Mouse (Mus musculus) layer of hippocampus, postnatal 25 days (tissue): ENCODE data around the gene Plekhg4. TPM values are rescaled to one million over a fixed set of nuclear protein-coding genes. Genes with fewer than 3 reads are reported as not detected.

Experiments used
- DNase-seq, 2 experiments: peaks; one replicate each; pipeline ENCODE4 v3.0.0; 2022; ENCODE audit warnings: mixed read lengths in 2 of 2, low spot score in 1 of 2; ENCODE audit errors: extremely low spot score in 1 of 2
- total RNA-seq, 2 experiments: library from RNA; stranded (reverse); gene quantifications; 2 replicates each; pipeline ENCODE4 v1.2.3; 2021

Gene Plekhg4
- 1 to 10 TPM in 1 of 2 experiments, under 1 TPM in 1; 0.49 to 1.1 TPM for total RNA-seq

DNA sequence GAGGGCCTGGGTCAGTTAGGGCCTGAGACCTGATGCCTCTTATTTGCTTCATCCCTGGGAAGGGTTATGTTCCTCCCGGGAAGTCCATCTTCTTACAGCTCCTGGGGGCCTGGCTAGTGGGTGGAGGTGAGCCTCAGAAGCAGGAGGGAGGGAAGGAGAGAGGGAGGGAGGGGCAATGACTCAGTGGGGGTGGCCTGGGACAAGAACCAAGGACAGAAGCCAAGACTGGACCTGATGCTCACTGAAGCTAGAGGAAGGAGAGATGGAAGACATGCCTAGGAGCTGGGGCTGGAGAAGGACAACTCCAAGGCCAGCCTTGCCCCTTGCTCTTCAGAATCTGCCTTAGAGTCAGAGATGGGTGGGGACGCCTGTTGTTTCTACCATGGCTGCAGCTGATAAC lies at the start of gene Plekhg4:
Gene Plekhg4, plus strand, starts transcription at position 243 of the 400 bp plus-strand sequence.
- no peak for DNase-seq

DNA sequence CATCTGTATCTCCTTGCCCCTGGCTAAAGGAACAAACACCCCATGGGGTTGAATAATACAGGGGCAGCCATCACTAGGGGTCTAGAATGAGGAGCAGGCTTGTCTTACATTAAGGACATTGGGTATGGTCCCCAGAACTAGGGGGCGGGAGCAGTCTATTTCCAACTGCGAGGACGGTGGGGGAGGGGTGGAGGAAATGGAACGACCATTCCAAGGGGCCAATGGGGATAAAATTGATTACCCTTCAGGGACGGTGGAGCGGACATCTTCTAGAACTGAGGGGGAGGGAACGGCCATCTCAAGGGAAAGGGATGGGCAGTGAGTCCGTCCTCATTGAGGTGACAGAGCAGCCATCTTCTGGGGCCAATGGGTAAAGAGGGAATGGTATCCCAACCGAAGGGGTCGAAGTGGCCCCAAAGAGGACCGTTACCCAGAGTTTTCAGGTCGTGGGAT lies 47.4 kb upstream of the Plekhg4 start:
- no peak for DNase-seq

- DNase-seq: peak; percentile 93 to 94
These were observed 46.9 kb upstream of the Plekhg4 start, which contains the start of the genes Lrrc29 and Tmem208 for GRCm38 (mm10) chr8:105326141-105326672. Gene Lrrc29, minus strand, starts transcription at chr8:105326278. Gene Tmem208, plus strand, starts transcription at chr8:105326354.

DNA sequence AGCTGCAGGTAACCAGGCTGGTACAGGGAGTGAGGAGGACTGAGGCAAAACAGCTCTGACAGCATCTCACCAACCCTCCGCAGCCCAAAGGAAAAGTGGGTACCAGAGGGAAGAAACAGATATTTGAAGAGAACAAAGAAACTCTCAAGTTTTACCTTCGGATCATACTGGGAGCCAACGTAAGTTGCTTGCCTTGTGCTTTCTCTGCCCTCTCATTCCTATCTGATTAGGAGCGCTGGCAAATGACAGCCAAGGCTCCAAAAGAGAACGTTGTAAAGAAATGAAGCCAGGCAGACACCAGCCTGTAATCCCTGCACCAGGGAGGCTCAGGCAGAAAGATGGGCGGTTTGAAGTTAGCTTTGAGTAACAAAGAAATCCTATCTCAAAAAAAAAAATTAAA lies 46.1 kb upstream of the Plekhg4 start:
- DNase-seq: no peak

- DNase-seq: no peak
These were observed 42.7 kb upstream of the Plekhg4 start for GRCm38 (mm10) chr8:105330325-105330724.

DNA sequence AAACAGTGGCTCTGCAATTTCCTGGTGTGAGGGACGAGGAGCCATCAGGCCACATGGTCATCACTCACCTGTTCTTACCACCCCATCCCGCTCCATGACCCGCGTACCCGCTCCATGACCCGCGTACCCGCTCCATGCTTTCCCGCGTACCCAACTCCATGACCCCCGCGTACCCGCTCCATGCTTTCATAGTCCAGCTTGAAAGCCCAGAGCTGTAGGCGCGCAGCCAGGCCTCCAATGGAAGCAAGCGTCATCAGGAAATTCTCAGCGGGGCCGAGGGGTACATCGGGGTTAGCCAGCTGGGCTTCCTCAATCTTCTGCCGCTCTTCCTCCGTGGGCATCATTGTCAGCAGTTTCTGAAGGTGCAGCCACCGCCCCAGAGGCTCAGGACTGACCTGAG lies 41.6 kb upstream of the Plekhg4 start:
- no peak for DNase-seq

DNA sequence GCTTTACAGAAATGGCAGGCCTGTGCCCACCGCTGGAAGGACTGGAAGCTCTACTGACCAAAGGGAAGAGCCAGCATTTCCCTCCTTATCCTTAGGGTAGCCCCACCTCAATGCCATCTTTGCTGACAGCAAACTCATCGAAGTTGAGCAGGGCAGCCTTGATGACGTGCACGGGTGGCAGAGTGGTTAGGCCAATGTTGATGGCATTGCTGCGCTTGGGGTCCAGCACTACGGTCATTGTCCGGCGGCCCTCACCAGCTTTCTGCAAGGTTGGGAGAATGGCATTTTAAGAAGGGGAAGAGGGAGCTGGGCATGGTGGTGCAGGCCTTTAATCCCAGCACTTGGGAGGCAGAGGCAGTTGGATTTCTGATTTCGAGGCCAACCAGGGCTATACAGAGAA lies 41.1 kb upstream of the Plekhg4 start:
- DNase-seq: no peak

- no peak for DNase-seq
These were observed 40.6 kb upstream of the Plekhg4 start for GRCm38 (mm10) chr8:105332523-105332922.

DNA sequence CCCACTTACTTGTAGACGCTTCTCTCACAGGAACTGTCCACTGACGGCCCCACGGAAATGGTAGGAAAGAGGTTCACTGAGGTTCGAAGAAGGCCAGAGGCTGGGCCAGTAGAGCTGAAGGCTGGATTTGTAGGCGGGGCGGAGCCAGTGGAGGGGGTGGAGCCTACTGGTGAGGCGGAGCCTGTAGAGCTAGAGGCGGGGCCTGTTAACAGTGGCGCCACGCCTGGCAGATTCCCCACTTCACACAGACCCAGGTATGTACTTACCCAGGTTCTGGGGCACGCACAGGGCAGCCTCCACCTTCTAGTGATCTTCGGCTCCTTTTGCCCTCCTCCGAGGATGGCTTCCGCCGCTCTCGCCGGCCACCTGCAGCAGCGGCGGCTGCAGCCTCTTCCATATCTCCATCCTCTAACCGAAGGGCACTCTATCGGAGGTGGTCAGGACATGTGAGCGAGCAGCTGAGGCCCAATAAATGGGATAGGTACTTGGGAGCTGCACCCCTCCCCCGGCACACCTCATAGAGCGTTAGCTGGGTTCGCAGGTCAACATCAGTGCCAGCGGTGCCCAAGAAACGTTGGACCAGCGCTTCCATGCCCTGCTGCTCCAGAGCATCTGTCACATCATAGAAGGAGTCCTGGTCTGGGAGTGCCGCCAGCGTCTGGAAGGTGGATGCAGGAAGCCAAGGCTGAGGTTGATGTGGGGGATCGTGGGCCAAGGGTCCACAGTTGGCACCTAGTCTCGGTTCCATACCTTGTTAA lies 36.5 kb upstream of the Plekhg4 start:
- DNase-seq: no peak

DNA sequence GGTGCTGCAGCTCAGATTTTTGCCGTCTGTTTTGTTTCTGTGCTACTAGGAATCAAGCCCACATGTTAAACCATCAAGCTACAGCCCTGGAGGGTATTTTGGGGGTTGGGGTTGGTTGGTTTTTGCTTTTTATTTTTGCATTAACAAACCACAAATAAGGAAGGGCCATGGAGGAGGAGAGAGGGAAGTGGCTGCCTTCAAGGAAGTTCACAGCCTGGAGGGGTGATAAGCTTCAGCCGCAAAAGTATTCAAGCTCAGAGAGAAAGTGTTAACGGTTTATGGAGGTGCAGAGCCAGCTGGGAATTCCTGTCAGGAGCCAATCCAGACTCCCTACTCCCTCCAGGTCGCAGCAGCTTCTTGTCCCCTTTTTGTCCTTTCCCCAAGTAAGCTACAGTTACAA lies 34.1 kb upstream of the Plekhg4 start:
- no peak for DNase-seq

GRCm38 (mm10) chr8:105339886-105340635 lies 33.0 kb upstream of the Plekhg4 start:
- DNase-seq: no peak

GRCm38 (mm10) chr8:105341399-105341798 lies 31.7 kb upstream of the Plekhg4 start:
- DNase-seq: no peak

DNA sequence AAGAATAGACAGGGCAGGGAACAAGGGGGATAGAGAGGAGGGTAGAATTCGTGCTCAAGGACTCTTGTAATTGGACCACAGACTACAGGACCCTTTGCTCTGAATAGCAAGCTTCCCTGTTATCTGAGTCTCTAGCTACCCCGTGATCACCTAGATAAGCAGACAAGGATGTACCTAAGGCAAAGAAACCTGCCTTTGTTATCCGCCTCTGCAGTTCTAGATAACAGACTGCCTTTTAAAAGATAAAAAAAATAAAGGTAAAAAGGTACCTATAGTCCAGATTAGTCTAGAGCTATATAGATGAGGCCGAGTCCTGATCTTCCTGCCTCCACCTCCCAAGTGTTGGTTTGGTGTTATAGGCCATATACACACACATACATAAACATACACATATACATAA lies 30.3 kb upstream of the Plekhg4 start:
- DNase-seq: no peak

DNA sequence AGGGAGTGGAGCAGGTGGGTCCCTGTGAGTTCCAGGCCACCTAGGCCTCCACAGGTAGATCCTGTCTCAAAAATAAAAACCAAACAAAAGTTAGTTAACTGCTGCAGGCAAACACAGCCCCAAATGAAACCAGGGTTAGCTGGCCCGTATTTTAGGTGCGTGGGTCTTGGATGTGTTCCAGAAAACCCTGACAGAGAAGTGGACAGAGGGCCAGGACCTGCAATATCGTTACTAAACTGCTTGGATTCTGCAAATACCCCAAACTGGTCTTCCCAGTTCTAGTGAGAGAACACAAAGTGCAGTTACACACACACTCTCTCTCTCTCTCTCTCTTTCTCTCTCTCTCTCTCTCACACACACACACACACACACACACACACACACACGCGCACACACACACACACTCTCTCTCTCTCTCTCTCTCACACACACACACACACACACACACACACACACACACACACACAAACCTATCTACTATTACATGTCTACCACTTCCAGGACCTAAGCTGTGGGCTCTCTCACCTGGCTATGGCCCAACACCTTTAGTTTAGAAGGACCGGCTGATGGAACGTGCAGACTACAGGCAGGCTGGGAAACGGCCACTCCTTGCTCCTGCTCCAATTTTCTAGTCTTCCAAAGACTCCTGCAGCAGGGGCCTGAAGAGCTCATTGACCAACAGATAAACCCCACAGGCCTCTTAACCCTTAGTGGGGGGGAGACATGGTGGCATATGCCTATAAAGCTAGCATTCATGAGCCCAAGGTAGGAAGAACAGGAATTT lies 29.1 kb upstream of the Plekhg4 start:
- no peak for DNase-seq

DNA sequence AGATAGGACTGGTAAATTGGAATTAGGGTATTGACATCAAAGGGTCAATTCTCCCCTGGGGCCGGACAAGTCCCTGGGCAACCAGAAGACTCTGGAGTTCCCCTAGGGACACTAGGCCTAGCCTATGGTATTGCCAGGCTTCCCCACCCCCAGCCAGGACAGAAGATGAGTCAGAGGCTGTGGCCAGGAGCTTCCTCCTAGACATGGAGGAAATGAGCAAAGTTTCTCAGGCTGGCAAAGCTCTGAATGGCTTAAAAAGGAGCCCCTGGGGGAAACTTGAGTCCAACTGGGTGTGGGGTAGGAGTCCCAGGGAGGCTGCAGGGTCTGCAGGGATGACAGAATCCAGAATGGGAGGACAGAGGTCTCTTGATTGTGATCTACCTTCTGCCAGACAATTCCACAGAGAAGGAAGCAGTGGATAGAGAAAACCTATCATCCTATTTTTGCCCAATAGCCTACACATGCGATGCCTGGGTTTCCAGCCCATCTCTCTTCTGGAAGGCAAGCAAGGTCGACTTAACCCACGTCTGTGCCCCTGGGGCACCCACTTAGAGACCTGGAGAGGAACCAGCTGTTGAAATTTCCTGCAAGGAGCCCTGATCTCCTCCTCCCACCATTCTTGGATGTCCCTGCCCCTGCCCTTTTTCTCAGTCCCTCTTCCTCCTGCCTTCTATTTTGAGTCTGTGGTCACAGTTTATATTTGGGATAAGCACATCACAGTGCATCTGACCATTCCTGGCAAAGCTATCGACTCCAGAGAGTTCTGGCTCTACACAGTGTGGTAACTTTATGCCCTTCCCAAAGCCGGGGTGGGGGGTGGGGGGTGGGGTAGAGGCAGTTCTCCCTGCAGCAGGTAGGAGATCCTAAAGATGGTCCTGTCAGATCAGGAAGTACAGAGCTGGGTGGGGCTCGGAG lies 27.8 kb upstream of the Plekhg4 start:
- DNase-seq: no peak

- DNase-seq: no peak
These were observed 26.3 kb upstream of the Plekhg4 start for GRCm38 (mm10) chr8:105346611-105347427.

- peak; percentile 52 to 63 for DNase-seq
These were observed 25.4 kb upstream of the Plekhg4 start, which contains the start of gene Fhod1 for GRCm38 (mm10) chr8:105347428-105348221. Gene Fhod1, minus strand, starts transcription at chr8:105347953.
